ENCODE assay signal across 8 mouse cellular contexts in genomic region chr17:34257594-34258375, GRCm38 (mm10). TPM values are rescaled to one million over a fixed set of nuclear protein-coding genes. Genes with fewer than 3 reads are reported as not detected.
DNase-seq lines count a peak whose midpoint lies in the region; ATAC-seq lines count a peak whose summit lies in the region.

TSS of gene H2-Ab1 (plus strand) at chr17:34257689.

- no peak within 1 kb of the TSS for H3K9ac ChIP-seq in neural tube, embryonic 11.5 days (ENCODE audit: low read length)
- no peak within 1 kb of the TSS for H3K9ac ChIP-seq in neural tube, embryonic 15.5 days (replicated peaks)

- no peak for ATAC-seq in neural tube, embryonic 11.5 days (ENCODE audit: insufficient read depth, low FRiP score, low TSS enrichment)
- ATAC-seq in neural tube, embryonic 15.5 days (ENCODE audit: low FRiP score): no peak

- no peak within 1 kb of the TSS for H3K4me3 ChIP-seq in neural tube, embryonic 11.5 days (ENCODE audit: low read depth, low read length)
- no peak within 1 kb of the TSS for H3K4me3 ChIP-seq in neural tube, embryonic 15.5 days (replicated peaks)
- H3K4me3 ChIP-seq in limb, embryonic 10.5 days: no peak within 1 kb of the TSS

- peak; percentile 63 for DNase-seq in neural tube, embryonic 11.5 days (ENCODE audit: low spot score)
- DNase-seq in cerebellum, postnatal 14 days: peak; percentile 82 to 86
- DNase-seq in gonadal fat pad, adult 2 months (ENCODE audit: low read depth): no peak
- DNase-seq in kidney, adult 8-10 months: peak; percentile 69 to 88
- DNase-seq in limb, embryonic 10.5 days (ENCODE audit: low spot score): peak; percentile 41
- peak; percentile 72 for DNase-seq in ovary, postnatal 36 days (ENCODE audit: low spot score)
- peak; percentile 85 for DNase-seq in thymus, postnatal 14 days

- no peaks in the 10 kb centered on the region for H3K36me3 ChIP-seq in neural tube, embryonic 11.5 days (ENCODE audit: control insufficient read depth, insufficient read depth, low read length)
- H3K36me3 ChIP-seq in neural tube, embryonic 15.5 days: no peaks in the 10 kb centered on the region
- no peaks in the 10 kb centered on the region for H3K36me3 ChIP-seq in limb, embryonic 10.5 days

- no peaks in the 10 kb centered on the region for H3K4me1 ChIP-seq in neural tube, embryonic 11.5 days (ENCODE audit: control insufficient read depth, insufficient read depth, low read length)
- peaks cover 3% of the 10 kb centered on the region; the same call in 1 of the 2 replicates for H3K4me1 ChIP-seq in neural tube, embryonic 15.5 days
- no peaks in the 10 kb centered on the region for H3K4me1 ChIP-seq in limb, embryonic 10.5 days

- H3K4me2 ChIP-seq in neural tube, embryonic 11.5 days (ENCODE audit: low read depth): no peak within 1 kb of the TSS
- H3K4me2 ChIP-seq in neural tube, embryonic 15.5 days: no peak within 1 kb of the TSS

- H3K9me3 ChIP-seq in neural tube, embryonic 11.5 days (ENCODE audit: control insufficient read depth, low read length): no peaks in the 10 kb centered on the region
- H3K9me3 ChIP-seq in neural tube, embryonic 15.5 days (replicated peaks): no peaks in the 10 kb centered on the region
- no peaks in the 10 kb centered on the region for H3K9me3 ChIP-seq in limb, embryonic 10.5 days (replicated peaks)

- WGBS in neural tube, embryonic 11.5 days: 75% methylated on average over 11 of the region's 11 CpGs
- 75% methylated on average over 11 of the region's 11 CpGs for WGBS in neural tube, embryonic 15.5 days
- WGBS in limb, embryonic 10.5 days: 72% methylated on average over 11 of the region's 11 CpGs

- no peaks in the 10 kb centered on the region for H3K27me3 ChIP-seq in neural tube, embryonic 11.5 days (ENCODE audit: control insufficient read depth, insufficient read depth, low read length)
- H3K27me3 ChIP-seq in neural tube, embryonic 15.5 days (replicated peaks): peaks cover 6% of the 10 kb centered on the region; the same call in 1 of the 2 replicates
- H3K27me3 ChIP-seq in limb, embryonic 10.5 days (ENCODE audit: low read depth, poor library complexity, severe bottlenecking): peaks cover 16% of the 10 kb centered on the region

- H3K27ac ChIP-seq in neural tube, embryonic 11.5 days (ENCODE audit: low read depth, low read length): no peak within 1 kb of the TSS
- H3K27ac ChIP-seq in neural tube, embryonic 15.5 days (replicated peaks): no peak within 1 kb of the TSS
- no peak within 1 kb of the TSS for H3K27ac ChIP-seq in limb, embryonic 10.5 days

RNA-seq across cellular contexts. Expression of gene H2-Ab1, which starts in this region (rescaled TPM):
- polyA plus RNA-seq in neural tube, embryonic 11.5 days (2014; fragmentation: Nextera tagmentation; extraction: Ambion mirVana): 2.6 and 4.5 TPM in 2 replicates
- polyA plus RNA-seq in neural tube, embryonic 15.5 days (2015; fragmentation: Nextera tagmentation; extraction: Ambion mirVana): 1.4 and 189 TPM in 2 replicates
- 534 and 583 TPM in 2 replicates for polyA plus RNA-seq in gonadal fat pad, adult 2 months (2012; rRNA removed)
- 6.7 and 9.9 TPM in 2 replicates for polyA plus RNA-seq in limb, embryonic 10.5 days (2016; fragmentation: Nextera tagmentation; extraction: Ambion mirVana)
